Mouse (Mus musculus) liver, embryonic 12.5 days (tissue): Measurements from ENCODE around the gene Olfr1161. TPM values are rescaled to one million over a fixed set of nuclear protein-coding genes. Genes with fewer than 3 reads are reported as not detected.
"Not testable (repeated sequence)": the region's sequence is repeated elsewhere in the genome, so short reads cannot be mapped to it uniquely, and the experiment has no call there.

Experiments used
- ATAC-seq: fragments of 200-750 bp; cut with Nextera tagmentation; 2 replicates; pipeline ENCODE4 v1.8.0; 2017; ENCODE audit warnings: moderate number of reproducible peaks, mild to moderate bottlenecking, moderate library complexity
- H3K27ac ChIP-seq: fragments of 300-500 bp; sonication (generic); 2 replicates; pipeline ENCODE4 v1.5.1; 2016; ENCODE audit warnings: mild to moderate bottlenecking
- H3K27me3 ChIP-seq: fragments of 300-500 bp; sonication (generic); replicated peaks from 2 replicates; pipeline ENCODE4 v1.6.1; 2016; ENCODE audit warnings: mild to moderate bottlenecking, moderate library complexity
- H3K36me3 ChIP-seq: fragments of 300-500 bp; sonication (generic); 2 replicates; pipeline ENCODE4 v1.6.1; 2016; ENCODE audit warnings: mild to moderate bottlenecking, moderate library complexity
- H3K4me1 ChIP-seq: fragments of 300-500 bp; sonication (generic); 2 replicates; pipeline ENCODE4 v1.6.1; 2016
- H3K4me2 ChIP-seq: fragments of 300-500 bp; sonication (generic); 2 replicates; pipeline ENCODE4 v1.6.1; 2016; ENCODE audit warnings: mild to moderate bottlenecking, moderate library complexity
- H3K4me3 ChIP-seq: fragments of 300-500 bp; sonication (generic); 2 replicates; pipeline ENCODE4 v1.5.1; 2016; ENCODE audit warnings: mild to moderate bottlenecking, moderate library complexity
- H3K9ac ChIP-seq: fragments of 300-500 bp; sonication (generic); 2 replicates; pipeline ENCODE4 v1.6.1; 2016; ENCODE audit warnings: mild to moderate bottlenecking, moderate library complexity
- H3K9me3 ChIP-seq: fragments of 300-500 bp; sonication (generic); replicated peaks from 2 replicates; pipeline ENCODE4 v1.6.1; 2016; ENCODE audit warnings: mild to moderate bottlenecking, moderate library complexity
- WGBS: fragments of 180-500 bp; shearing (Covaris S2); methylation state at CpG from one replicate; pipeline ENCODE4 v1.1.7; 2016; ENCODE audit not compliant: insufficient replicate concordance; 5-methylcytosine and 5-hydroxymethylcytosine counted together
- polyA plus RNA-seq: library from polyadenylated mRNA; unstranded; fragments of >200 nt; fragmentation: Nextera tagmentation; extraction: Ambion mirVana; gene quantifications from 2 replicates; pipeline ENCODE4 v1.2.1, GENCODE M21; 2016

Gene Olfr1161
- not detected in 2 replicates for polyA plus RNA-seq

DNA sequence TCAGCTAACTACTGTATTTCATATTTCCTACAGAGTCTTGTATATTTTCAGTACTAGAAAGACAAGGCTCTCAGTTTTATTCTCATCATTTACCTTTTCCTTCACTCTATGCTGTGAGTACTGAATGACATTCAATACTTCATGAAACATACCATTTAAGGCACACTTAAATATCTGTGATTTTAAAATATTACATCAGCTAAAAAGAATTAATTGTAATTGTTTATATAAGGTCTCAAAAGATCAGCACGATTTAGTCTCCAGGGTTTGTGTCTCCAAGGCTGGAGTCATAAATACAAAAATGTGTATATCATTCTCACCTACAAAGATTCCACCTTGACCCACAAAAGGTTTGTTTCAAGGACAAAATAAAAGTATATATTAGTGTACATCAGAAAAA lies at the start of gene Olfr1161:
TSS of gene Olfr1161 (plus strand) at position 301 of the 400 bp plus-strand sequence.
- not testable (repeated sequence) for H3K4me2 ChIP-seq, H3K4me1 ChIP-seq, H3K36me3 ChIP-seq, H3K27ac ChIP-seq, H3K9ac ChIP-seq, ATAC-seq, H3K9me3 ChIP-seq, H3K4me3 ChIP-seq, H3K27me3 ChIP-seq
- 58% methylated on average over 1 of the region's 1 CpGs for WGBS

DNA sequence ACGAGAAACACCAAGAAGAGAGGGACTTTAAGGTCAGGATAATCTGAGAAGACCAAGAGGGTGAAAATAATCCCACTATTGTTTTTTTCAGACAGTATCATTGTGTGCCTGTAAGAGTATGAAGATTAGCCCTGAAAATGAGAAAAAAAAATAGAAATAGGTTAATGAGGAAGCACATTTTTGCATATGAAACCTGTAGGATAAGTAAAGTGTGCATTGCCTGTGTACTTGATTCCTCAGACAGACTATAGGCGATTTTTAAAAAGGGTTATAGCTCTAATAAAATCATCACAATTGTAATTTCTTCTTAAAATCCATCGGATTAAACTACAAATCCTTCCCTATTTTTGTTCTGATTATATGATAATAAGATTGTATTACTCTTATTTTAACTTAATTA lies 48.0 kb upstream of the Olfr1161 start, which contains the start of gene Olfr74:
TSS of gene Olfr74 (minus strand) at position 101 of the 400 bp plus-strand sequence.
- no peaks in the 10 kb centered on the region for H3K9me3 ChIP-seq
- H3K36me3 ChIP-seq = no peaks in the 10 kb centered on the region
- H3K4me1 ChIP-seq = no peaks in the 10 kb centered on the region
- H3K27me3 ChIP-seq = no peaks in the 10 kb centered on the region
- H3K4me2 ChIP-seq = no peak within 1 kb of the TSS
- no peak for ATAC-seq
- H3K4me3 ChIP-seq = no peak within 1 kb of the TSS
- 54% methylated on average over 3 of the region's 3 CpGs for WGBS
- no peak within 1 kb of the TSS for H3K27ac ChIP-seq
- H3K9ac ChIP-seq = no peak within 1 kb of the TSS

DNA sequence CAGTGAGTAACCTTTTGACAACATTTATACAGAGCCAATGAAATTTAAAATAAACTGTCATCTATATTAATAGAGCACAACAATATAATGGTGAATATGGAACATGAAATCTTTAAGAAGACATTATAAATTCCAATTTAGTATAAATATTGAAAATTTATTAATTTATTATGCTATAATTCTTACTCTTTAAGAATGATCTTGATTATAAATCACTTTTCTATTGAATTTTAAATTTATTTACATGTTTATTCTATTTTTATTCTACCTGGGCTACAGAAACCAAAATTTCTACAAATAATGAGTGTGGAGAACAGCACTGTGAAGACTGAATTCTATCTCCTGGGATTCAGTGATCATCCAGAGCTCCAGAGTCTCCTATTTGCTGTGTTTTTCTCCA lies 32.8 kb upstream of the Olfr1161 start, which contains the start of gene Olfr1158:
TSS of gene Olfr1158 (plus strand) at position 301 of the 400 bp plus-strand sequence.
- no peak for ATAC-seq
- Histone ChIP-seq H3K4me3 (no peak within 1 kb of the TSS), H3K9me3 (no peaks in the 10 kb centered on the region; the same call in 1 of the 2 replicates), H3K9ac (no peak within 1 kb of the TSS), H3K4me2 (no peak within 1 kb of the TSS), H3K27ac (no peak within 1 kb of the TSS), H3K4me1 (no peaks in the 10 kb centered on the region), H3K27me3 (no peaks in the 10 kb centered on the region), H3K36me3 (no peaks in the 10 kb centered on the region)

DNA sequence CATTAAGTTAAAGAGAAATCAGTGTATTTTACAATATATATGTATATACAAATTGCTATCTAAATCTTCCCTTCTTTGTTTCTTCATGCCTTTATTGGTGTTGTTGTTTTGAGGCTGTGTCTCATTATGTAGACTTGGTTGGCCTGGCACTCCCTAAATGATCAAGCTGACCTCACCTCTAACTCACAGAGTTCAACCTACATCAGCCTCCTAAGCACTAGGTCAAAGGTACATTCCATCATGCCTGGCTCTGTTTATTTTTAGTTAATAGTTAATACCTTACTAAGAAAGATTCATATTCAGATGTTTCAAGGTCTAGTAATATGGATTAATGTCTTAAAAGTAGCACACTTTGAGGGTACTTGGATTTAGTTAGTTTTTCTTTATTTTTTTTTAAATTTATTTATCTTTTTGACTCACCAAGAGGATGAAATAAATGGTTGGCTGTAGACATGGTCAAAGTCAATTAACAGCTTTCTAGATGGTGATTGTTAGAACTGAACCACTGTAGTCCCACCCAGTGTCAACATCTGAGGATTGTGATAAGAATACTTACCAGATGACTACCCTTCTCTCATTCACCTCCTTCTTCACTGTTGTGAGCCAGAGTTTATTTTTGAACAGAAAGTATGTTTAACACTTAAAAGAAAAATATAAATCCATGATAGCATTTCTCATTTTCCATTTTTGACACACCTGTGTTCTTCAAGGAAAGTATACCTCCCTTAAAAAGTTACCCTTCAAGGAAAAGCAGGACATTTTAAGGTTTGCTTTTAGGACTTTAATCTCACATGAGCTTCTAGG lies 14.9 kb upstream of the Olfr1161 start, which contains the start of gene Olfr1160:
TSS of gene Olfr1160 (minus strand) at position 754 of the 804 bp plus-strand sequence.
- no peaks in the 10 kb centered on the region for H3K9me3 ChIP-seq
- H3K36me3 ChIP-seq = no peaks in the 10 kb centered on the region
- H3K4me3 ChIP-seq = no peak within 1 kb of the TSS
- H3K4me2 ChIP-seq = no peak within 1 kb of the TSS
- H3K4me1 ChIP-seq = no peaks in the 10 kb centered on the region
- ATAC-seq = no peak
- H3K9ac ChIP-seq = no peak within 1 kb of the TSS
- H3K27ac ChIP-seq = no peak within 1 kb of the TSS
- no peaks in the 10 kb centered on the region for H3K27me3 ChIP-seq

DNA sequence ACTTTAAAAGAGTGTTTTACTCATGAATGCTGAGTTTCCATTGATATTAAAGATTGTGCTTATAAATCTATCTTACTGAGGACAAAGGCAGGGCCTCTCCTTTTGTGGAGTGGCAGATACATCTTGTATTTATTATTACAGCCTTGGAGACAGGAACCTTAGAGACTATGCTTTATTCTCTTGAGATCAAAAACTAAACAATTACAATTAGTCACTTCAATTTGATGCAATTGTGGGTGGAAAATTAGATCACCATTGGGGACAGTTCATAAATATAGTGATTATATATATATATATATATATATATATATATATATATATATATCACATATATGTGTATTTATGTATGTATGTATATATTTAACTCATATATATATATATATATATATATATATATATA lies 15.0 kb downstream of the Olfr1161 start, which contains the start of gene Olfr73:
TSS of gene Olfr73 (minus strand) at position 101 of the 400 bp plus-strand sequence.
- Histone ChIP-seq H3K9me3 (no peaks in the 10 kb centered on the region), H3K4me3 (no peak within 1 kb of the TSS), H3K36me3 (no peaks in the 10 kb centered on the region), H3K27me3 (no peaks in the 10 kb centered on the region), H3K4me1 (no peaks in the 10 kb centered on the region), H3K4me2 (no peak within 1 kb of the TSS), H3K27ac (no peak within 1 kb of the TSS), H3K9ac (no peak within 1 kb of the TSS)
- no peak for ATAC-seq

DNA sequence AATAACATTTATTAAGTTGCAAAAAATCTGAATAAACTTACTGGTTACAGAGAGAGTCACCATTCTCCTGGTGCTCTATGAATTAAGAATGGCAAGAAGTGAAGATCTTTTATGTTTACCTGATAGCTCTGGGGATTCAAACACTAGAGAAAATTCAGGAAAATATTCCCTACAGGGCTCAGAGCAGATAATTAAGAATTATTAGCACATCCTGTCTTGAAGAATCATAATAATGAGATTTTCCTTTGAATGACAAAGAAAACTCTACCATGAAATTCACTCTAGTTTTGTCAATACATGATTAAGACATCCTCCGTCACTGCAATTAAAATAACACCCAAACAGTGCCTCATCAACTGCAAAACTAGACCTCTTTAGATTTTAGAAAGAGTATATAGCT lies 28.5 kb downstream of the Olfr1161 start, which contains the start of gene Olfr1162:
TSS of gene Olfr1162 (minus strand) at position 101 of the 400 bp plus-strand sequence.
- H3K27me3 ChIP-seq = no peaks in the 10 kb centered on the region
- no peak within 1 kb of the TSS for H3K27ac ChIP-seq
- no peaks in the 10 kb centered on the region for H3K4me1 ChIP-seq
- no peaks in the 10 kb centered on the region for H3K36me3 ChIP-seq
- no peak within 1 kb of the TSS for H3K4me3 ChIP-seq
- H3K9me3 ChIP-seq = no peaks in the 10 kb centered on the region
- 63% methylated on average over 1 of the region's 1 CpGs for WGBS
- no peak for ATAC-seq
- no peak within 1 kb of the TSS for H3K4me2 ChIP-seq
- no peak within 1 kb of the TSS for H3K9ac ChIP-seq

DNA sequence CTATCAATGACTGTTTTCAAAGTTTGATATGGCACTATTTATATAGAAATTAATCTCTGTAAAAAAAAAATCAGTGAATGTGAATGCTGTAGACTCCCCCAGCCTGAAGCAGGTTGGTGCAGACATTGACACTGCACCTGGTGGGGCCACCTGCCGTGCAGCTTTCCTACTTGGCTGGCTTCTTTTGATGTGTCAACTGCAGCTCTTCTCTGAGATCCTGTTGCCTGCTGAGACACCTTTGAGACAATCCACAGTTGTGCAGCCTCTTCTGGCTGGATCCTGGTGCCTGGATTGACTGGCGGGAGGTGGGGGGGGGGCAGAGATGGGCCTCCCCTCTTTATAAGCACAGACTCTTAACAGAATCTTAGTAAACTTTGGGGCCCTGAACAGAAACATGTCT lies 41.0 kb downstream of the Olfr1161 start:
- Histone ChIP-seq H3K4me3 (no peak overlapping the region), H3K4me2 (no peak overlapping the region), H3K36me3 (no peaks in the 10 kb centered on the region), H3K4me1 (no peaks in the 10 kb centered on the region), H3K9me3 (no peaks in the 10 kb centered on the region), H3K27me3 (no peaks in the 10 kb centered on the region), H3K9ac (no peak overlapping the region), H3K27ac (no peak overlapping the region)
- no peak for ATAC-seq
- 59% methylated on average over 2 of the region's 2 CpGs for WGBS

DNA sequence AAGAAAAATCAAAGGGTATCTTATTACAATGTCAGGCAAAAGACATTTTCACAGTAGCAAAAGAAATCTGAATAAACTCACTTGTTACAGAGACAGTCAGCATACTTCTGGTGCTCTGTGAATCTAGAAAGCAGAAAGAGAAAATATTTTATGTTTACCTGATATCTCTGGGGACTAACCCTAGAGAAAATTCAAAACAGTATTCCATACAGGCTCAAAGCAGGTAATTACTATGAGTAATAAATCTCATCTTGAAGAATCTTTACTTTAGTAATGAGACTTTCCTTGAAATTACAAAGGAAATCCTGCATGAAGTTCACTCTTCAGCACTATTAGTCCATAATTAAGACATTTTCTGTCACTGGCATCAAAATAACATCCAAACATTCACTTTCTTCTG lies 49.2 kb downstream of the Olfr1161 start, which contains the start of gene Olfr1163:
TSS of gene Olfr1163 (minus strand) at position 101 of the 400 bp plus-strand sequence.
- H3K9ac ChIP-seq = no peak within 1 kb of the TSS
- H3K27ac ChIP-seq = no peak within 1 kb of the TSS
- no peaks in the 10 kb centered on the region for H3K27me3 ChIP-seq
- no peak for ATAC-seq
- no peak within 1 kb of the TSS for H3K4me3 ChIP-seq
- H3K9me3 ChIP-seq = no peaks in the 10 kb centered on the region
- no peaks in the 10 kb centered on the region for H3K4me1 ChIP-seq
- no peak within 1 kb of the TSS for H3K4me2 ChIP-seq
- H3K36me3 ChIP-seq = no peaks in the 10 kb centered on the region

Other genes with a start within 250 kb of the Olfr1161 start
- gene Olfr152, start 243.3 kb upstream of the Olfr1161 start, polyA plus RNA-seq = not detected in 2 replicates
- gene Olfr1143, start 222.2 kb upstream of the Olfr1161 start, polyA plus RNA-seq = not detected in 2 replicates
- not detected in 2 replicates for gene Olfr1145, start 213.0 kb upstream of the Olfr1161 start, polyA plus RNA-seq
- not detected in 2 replicates for gene Olfr1148, start 192.2 kb upstream of the Olfr1161 start, polyA plus RNA-seq
- not detected in 2 replicates for gene Olfr1150-ps1, start 178.8 kb upstream of the Olfr1161 start, polyA plus RNA-seq
- not detected in 2 replicates for gene Olfr1151, start 166.9 kb upstream of the Olfr1161 start, polyA plus RNA-seq
- gene Olfr1152, start 156.3 kb upstream of the Olfr1161 start, polyA plus RNA-seq = not detected in 2 replicates
- gene Olfr1153, start 127.8 kb upstream of the Olfr1161 start, polyA plus RNA-seq = not detected in 2 replicates
- gene Olfr1154, start 117.6 kb upstream of the Olfr1161 start, polyA plus RNA-seq = not detected in 2 replicates
- gene Olfr1155, start 77.6 kb upstream of the Olfr1161 start, polyA plus RNA-seq = not detected in 2 replicates
- not detected in 2 replicates for gene Olfr1156, start 69.7 kb upstream of the Olfr1161 start, polyA plus RNA-seq
- not detected in 2 replicates for gene Olfr1157, start 54.5 kb upstream of the Olfr1161 start, polyA plus RNA-seq
- gene Olfr74, start 48.1 kb upstream of the Olfr1161 start, polyA plus RNA-seq = not detected in 2 replicates
- gene Olfr1158, start 32.7 kb upstream of the Olfr1161 start, polyA plus RNA-seq = not detected in 2 replicates
- gene Olfr1160, start 14.5 kb upstream of the Olfr1161 start, polyA plus RNA-seq = not detected in 2 replicates
- gene Olfr73, start 14.9 kb downstream of the Olfr1161 start, polyA plus RNA-seq = not detected in 2 replicates
- not detected in 2 replicates for gene Olfr1162, start 28.4 kb downstream of the Olfr1161 start, polyA plus RNA-seq
- gene Olfr1163, start 49.1 kb downstream of the Olfr1161 start, polyA plus RNA-seq = not detected in 2 replicates
- gene Olfr1164, start 71.2 kb downstream of the Olfr1161 start, polyA plus RNA-seq = not detected in 2 replicates
- not detected in 2 replicates for gene Olfr1166, start 105.5 kb downstream of the Olfr1161 start, polyA plus RNA-seq
- not detected in 2 replicates for gene Olfr1167, start 132.4 kb downstream of the Olfr1161 start, polyA plus RNA-seq
- gene Olfr1168, start 159.1 kb downstream of the Olfr1161 start, polyA plus RNA-seq = not detected in 2 replicates
- not detected in 2 replicates for gene Olfr1170, start 205.6 kb downstream of the Olfr1161 start, polyA plus RNA-seq